ENCODE assay signal across 24 mouse cellular contexts in genomic region chr10:123326271-123326670, GRCm38 (mm10).
DNase-seq lines count a peak whose midpoint lies in the region; ATAC-seq and TF ChIP-seq lines count a peak whose summit lies in the region.
"Had no signal": no experiment of that assay in that cellular context is flagged by ENCODE, and none has a peak within 500 bp of the region (broad histone marks: within the 10 kb centered on the region; RNA-seq: fewer than 3 reads in every experiment).

No protein-coding gene starts in this region.

- no peak for TF ChIP-seq POLR2A in brain, embryonic 14.5 days (IDR thresholded peaks at IDR 0.05; ENCODE audit: borderline replicate concordance, extremely low read depth, insufficient read depth, insufficient read length, poor library complexity, severe bottlenecking)

- no peaks in the 10 kb centered on the region for H3K9me3 ChIP-seq in forebrain, embryonic 11.5 days (ENCODE audit: control insufficient read depth, low read length)
- no peaks in the 10 kb centered on the region for H3K9me3 ChIP-seq in forebrain, embryonic 16.5 days (ENCODE audit: control insufficient read depth, low read length)
- no peaks in the 10 kb centered on the region for H3K9me3 ChIP-seq in forebrain, embryonic 14.5 days (replicated peaks; ENCODE audit: control insufficient read depth, low read length)
- H3K9me3 ChIP-seq in forebrain, postnatal 0 days (ENCODE audit: low read length): no peaks in the 10 kb centered on the region
- H3K9me3 ChIP-seq: embryonic facial prominence, embryonic 13.5 days; embryonic facial prominence, embryonic 15.5 days had no signal

- 71% methylated on average over 3 of the region's 3 CpGs for WGBS in forebrain, embryonic 11.5 days
- WGBS in forebrain, embryonic 16.5 days: 34% methylated on average over 3 of the region's 3 CpGs
- 26% methylated on average over 3 of the region's 3 CpGs for WGBS in forebrain, embryonic 14.5 days
- WGBS in forebrain, postnatal 0 days: 33% methylated on average over 3 of the region's 3 CpGs

- no peaks in the 10 kb centered on the region for H3K27me3 ChIP-seq in forebrain, embryonic 11.5 days (ENCODE audit: control insufficient read depth, insufficient read depth, low read length)
- H3K27me3 ChIP-seq in forebrain, embryonic 16.5 days (replicated peaks; ENCODE audit: control insufficient read depth, insufficient read depth, low read length): no peaks in the 10 kb centered on the region
- H3K27me3 ChIP-seq in forebrain, embryonic 14.5 days (replicated peaks; ENCODE audit: control insufficient read depth, insufficient read depth, low read length): no peaks in the 10 kb centered on the region
- no peaks in the 10 kb centered on the region for H3K27me3 ChIP-seq in forebrain, postnatal 0 days (ENCODE audit: insufficient read depth, low read length)
- H3K27me3 ChIP-seq: CH12.LX; embryonic facial prominence, embryonic 13.5 days; embryonic facial prominence, embryonic 15.5 days; Patski had no signal

- H3K36me3 ChIP-seq in forebrain, embryonic 11.5 days (ENCODE audit: control insufficient read depth, insufficient read depth, low read length): no peaks in the 10 kb centered on the region
- H3K36me3 ChIP-seq in forebrain, embryonic 16.5 days (ENCODE audit: control insufficient read depth, insufficient read depth): no peaks in the 10 kb centered on the region
- H3K36me3 ChIP-seq in forebrain, embryonic 14.5 days (ENCODE audit: control insufficient read depth, insufficient read depth, low read length): no peaks in the 10 kb centered on the region
- no peaks in the 10 kb centered on the region for H3K36me3 ChIP-seq in forebrain, postnatal 0 days (ENCODE audit: insufficient read depth)
- H3K36me3 ChIP-seq: embryonic facial prominence, embryonic 13.5 days; embryonic facial prominence, embryonic 15.5 days; G1E had no signal

- ATAC-seq in forebrain, embryonic 11.5 days (replicated peaks; ENCODE audit: low FRiP score): peak; percentile 36; the same call in 1 of the 2 replicates
- no peak for ATAC-seq in forebrain, embryonic 16.5 days
- peak; percentile 52; the same call in 1 of the 2 replicates for ATAC-seq in forebrain, embryonic 14.5 days
- no peak for ATAC-seq in forebrain, postnatal 0 days
- ATAC-seq: activated CD4-positive, CD25-positive, alpha-beta regulatory T cell, adult 4 months; CD4-positive, CD25-positive, alpha-beta regulatory T cell, adult 4 months; Patski had no signal

- no peaks in the 10 kb centered on the region for H3K4me1 ChIP-seq in forebrain, embryonic 11.5 days (replicated peaks; ENCODE audit: control insufficient read depth, insufficient read depth, low read length)
- H3K4me1 ChIP-seq in forebrain, embryonic 16.5 days (replicated peaks; ENCODE audit: control insufficient read depth, insufficient read depth, low read length): peaks cover 4% of the 10 kb centered on the region; the same call in 1 of the 2 replicates
- 0 out of 2 replicates have a peak, but pooled peaks cover 4% of the 10 kb centered on the region for H3K4me1 ChIP-seq in forebrain, embryonic 14.5 days (ENCODE audit: control insufficient read depth, insufficient read depth, low read length)
- H3K4me1 ChIP-seq in forebrain, postnatal 0 days (ENCODE audit: insufficient read depth): no peaks in the 10 kb centered on the region
- H3K4me1 ChIP-seq: embryonic facial prominence, embryonic 13.5 days; embryonic facial prominence, embryonic 15.5 days had no signal

- TF ChIP-seq CTCF in forebrain, postnatal 0 days (IDR thresholded peaks at IDR 0.05; ENCODE audit: low read depth): no peak
- TF ChIP-seq CTCF in brain, embryonic 14.5 days (IDR thresholded peaks at IDR 0.05; ENCODE audit: borderline replicate concordance, extremely low read depth, insufficient read depth, insufficient read length): no peak

- DNase-seq in forebrain, embryonic 11.5 days (ENCODE audit: low spot score): no peak
- DNase-seq in forebrain, embryonic 14.5 days (ENCODE audit: low spot score): peak; percentile 58
- no peak for DNase-seq in forebrain, postnatal 0 days
- peak; percentile 53 for DNase-seq in brain, embryonic 14.5 days (ENCODE audit: low read depth)
- DNase-seq: adrenal gland, adult 8-10 months; adrenal gland, postnatal 14 days; adrenal gland, postnatal 36 days; B cell, adult 2 months; cerebellum, adult 11 months; cerebellum, adult 18-20 months; cerebellum, adult 8-10 months; cerebellum, adult 9-11 months; cerebellum, postnatal 14 days; cerebellum, postnatal 36 days; embryo, embryonic 11 days had no signal

- H3K27ac ChIP-seq in forebrain, embryonic 11.5 days (ENCODE audit: low read depth, low read length): no peak overlapping the region
- H3K27ac ChIP-seq in forebrain, embryonic 16.5 days (ENCODE audit: low read length): no peak overlapping the region
- H3K27ac ChIP-seq in forebrain, embryonic 14.5 days (ENCODE audit: low read depth, low read length): no peak overlapping the region
- H3K27ac ChIP-seq in forebrain, postnatal 0 days (ENCODE audit: low read depth, low read length): no peak overlapping the region
- H3K27ac ChIP-seq: embryonic facial prominence, embryonic 13.5 days; embryonic facial prominence, embryonic 15.5 days had no signal

- H3K9ac ChIP-seq in forebrain, embryonic 11.5 days (ENCODE audit: low read length): no peak overlapping the region
- no peak overlapping the region for H3K9ac ChIP-seq in forebrain, embryonic 16.5 days (replicated peaks; ENCODE audit: low read depth, low read length)
- H3K9ac ChIP-seq in forebrain, embryonic 14.5 days (ENCODE audit: low read length): no peak overlapping the region
- H3K9ac ChIP-seq in forebrain, postnatal 0 days: no peak overlapping the region
- H3K9ac ChIP-seq: embryonic facial prominence, embryonic 13.5 days; embryonic facial prominence, embryonic 15.5 days had no signal

- no peak overlapping the region for H3K4me2 ChIP-seq in forebrain, embryonic 11.5 days (ENCODE audit: low read depth, low read length, severe bottlenecking)
- no peak overlapping the region for H3K4me2 ChIP-seq in forebrain, embryonic 16.5 days (ENCODE audit: low read length)
- H3K4me2 ChIP-seq in forebrain, embryonic 14.5 days (ENCODE audit: low read length): no peak overlapping the region
- H3K4me2 ChIP-seq in forebrain, postnatal 0 days (ENCODE audit: low read depth): no peak overlapping the region
- H3K4me2 ChIP-seq: embryonic facial prominence, embryonic 13.5 days; embryonic facial prominence, embryonic 15.5 days had no signal

- no peak overlapping the region for H3K4me3 ChIP-seq in forebrain, embryonic 11.5 days (ENCODE audit: low read depth, low read length)
- H3K4me3 ChIP-seq in forebrain, embryonic 16.5 days (replicated peaks; ENCODE audit: low read length): no peak overlapping the region
- H3K4me3 ChIP-seq in forebrain, embryonic 14.5 days (ENCODE audit: low read depth, low read length): no peak overlapping the region
- H3K4me3 ChIP-seq in forebrain, postnatal 0 days (ENCODE audit: low read depth, low read length): no peak overlapping the region
- H3K4me3 ChIP-seq: embryonic facial prominence, embryonic 13.5 days; embryonic facial prominence, embryonic 15.5 days; erythroblast, embryonic 14.5 days had no signal

Comparison
In these comparisons a context has a peak if more than half of its experiments do, and no peak if none do; other contexts are left out.
1. ATAC-seq: peak in forebrain, embryonic 11.5 days (single experiment) and forebrain, embryonic 14.5 days (single experiment); none in forebrain, embryonic 16.5 days (single experiment) and forebrain, postnatal 0 days (single experiment).
2. DNase-seq: peak in forebrain, embryonic 14.5 days (single experiment) and brain, embryonic 14.5 days (single experiment); none in forebrain, embryonic 11.5 days (single experiment) and forebrain, postnatal 0 days (single experiment).